Mouse (Mus musculus) large intestine, adult 2 months (tissue): ENCODE data around the gene 4922502D21Rik. TPM values are rescaled to one million over a fixed set of nuclear protein-coding genes. Genes with fewer than 3 reads are reported as not detected.
"Not testable (repeated sequence)": the region's sequence is repeated elsewhere in the genome, so short reads cannot be mapped to it uniquely, and the experiment has no call there.

Experiments
- DNase-seq: peaks from one replicate; pipeline ENCODE4 v3.0.0-alpha.2; 2012; ENCODE audit warnings: low read depth, low spot score
- WGBS: fragments of 180-500 bp; shearing (Covaris S2); methylation state at CpG from one replicate; pipeline ENCODE4 v1.1.7; 2018; 5-methylcytosine and 5-hydroxymethylcytosine counted together
- polyA plus RNA-seq: library from polyadenylated mRNA; depleted of rRNA; stranded (reverse); fragments of >200 nt; gene quantifications from 2 replicates; pipeline ENCODE4 v1.2.3, GENCODE M21; 2012; rRNA removed

The 4922502D21Rik gene
- not detected in 2 replicates for polyA plus RNA-seq

DNA sequence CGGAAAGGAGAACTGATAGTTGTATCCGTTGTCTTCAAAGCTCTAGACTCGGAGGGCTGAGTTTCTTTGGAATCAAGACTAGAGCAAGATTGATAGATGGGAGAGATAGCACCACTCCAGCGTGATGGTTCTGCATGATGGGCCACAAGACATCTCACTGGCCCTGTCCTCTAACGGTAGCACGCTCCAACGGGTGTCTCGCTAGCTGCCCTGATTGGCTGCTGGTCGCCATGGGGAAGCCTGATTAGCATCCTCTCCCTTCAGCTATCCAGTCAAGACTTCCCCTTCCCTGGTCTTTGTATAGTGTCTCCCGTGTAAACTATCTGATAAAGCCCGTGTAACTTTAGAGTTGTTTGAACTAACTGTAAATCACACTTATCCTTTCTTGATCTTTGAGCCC lies at the start of gene 4922502D21Rik:
TSS of gene 4922502D21Rik (minus strand) at position 187 of the 400 bp plus-strand sequence.
- 48% methylated on average over 11 of the region's 11 CpGs for WGBS
- DNase-seq = no peak

DNA sequence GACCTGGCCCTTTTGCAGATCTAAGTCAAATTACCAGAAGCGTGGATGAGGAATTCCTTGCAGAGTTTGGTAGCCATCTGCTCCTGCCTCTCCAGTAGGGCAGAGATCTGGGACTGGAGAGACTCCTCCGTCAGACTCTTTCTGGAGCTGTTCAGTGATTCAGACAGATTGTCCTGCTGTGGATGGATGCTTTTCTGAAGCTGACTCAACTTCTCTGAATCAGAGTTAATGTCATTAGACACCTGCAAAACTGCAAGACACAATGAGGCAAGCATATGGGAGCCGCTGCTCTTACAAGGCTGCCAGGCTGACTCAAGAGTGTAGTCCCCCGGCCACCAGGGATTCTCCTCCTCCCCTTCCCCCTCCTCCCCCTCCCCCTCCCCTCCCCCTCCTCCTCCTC lies 48.9 kb upstream of the 4922502D21Rik start:
- WGBS = 86% methylated on average over 4 of the region's 4 CpGs
- DNase-seq = no peak

- 30% methylated on average over 2 of the region's 2 CpGs for WGBS
- DNase-seq = peak; percentile 53
Measured at GRCm38 (mm10) chr6:129374937-129375471, 43.4 kb upstream of the 4922502D21Rik start.

DNA sequence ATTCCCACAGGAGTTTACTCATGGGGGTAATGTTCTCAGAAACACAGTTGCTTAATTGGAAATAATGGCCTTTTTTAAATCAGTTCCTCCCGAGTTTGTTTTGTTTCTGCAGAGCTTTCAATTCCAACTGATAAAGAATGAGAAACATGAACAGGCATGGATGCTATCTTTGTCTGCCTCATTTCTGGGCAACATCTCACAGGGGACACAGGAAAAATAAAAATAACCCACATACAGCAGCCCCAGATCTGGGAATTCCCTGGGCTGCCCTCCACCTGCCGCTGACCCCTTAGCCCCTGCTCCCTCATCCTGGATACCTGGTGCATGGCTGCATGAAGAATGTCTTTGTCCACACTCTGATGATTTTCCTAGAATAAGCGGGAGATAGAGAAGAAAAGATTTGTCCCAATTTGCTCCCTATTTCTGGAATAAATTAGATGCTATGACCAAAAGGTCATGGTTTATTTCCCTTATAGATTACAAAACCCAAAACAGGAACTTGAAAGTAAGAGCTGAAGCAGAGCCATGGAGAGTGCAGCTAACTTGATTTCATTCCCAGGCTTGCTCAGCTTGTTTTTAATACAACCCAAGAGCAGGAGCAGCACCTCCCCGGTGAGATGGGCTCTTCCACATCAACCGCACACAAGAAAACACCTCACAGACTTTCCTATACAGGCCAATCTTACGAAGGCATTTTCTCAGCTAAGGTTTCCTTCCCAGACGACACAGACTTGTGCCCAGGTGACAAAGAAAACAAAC lies 38.0 kb upstream of the 4922502D21Rik start:
- WGBS = 67% methylated on average over 7 of the region's 7 CpGs
- DNase-seq = no peak

- DNase-seq = peak; percentile 22
- WGBS = 8% methylated on average over 6 of the region's 6 CpGs
Measured at GRCm38 (mm10) chr6:129365959-129366359, 34.4 kb upstream of the 4922502D21Rik start.

DNA sequence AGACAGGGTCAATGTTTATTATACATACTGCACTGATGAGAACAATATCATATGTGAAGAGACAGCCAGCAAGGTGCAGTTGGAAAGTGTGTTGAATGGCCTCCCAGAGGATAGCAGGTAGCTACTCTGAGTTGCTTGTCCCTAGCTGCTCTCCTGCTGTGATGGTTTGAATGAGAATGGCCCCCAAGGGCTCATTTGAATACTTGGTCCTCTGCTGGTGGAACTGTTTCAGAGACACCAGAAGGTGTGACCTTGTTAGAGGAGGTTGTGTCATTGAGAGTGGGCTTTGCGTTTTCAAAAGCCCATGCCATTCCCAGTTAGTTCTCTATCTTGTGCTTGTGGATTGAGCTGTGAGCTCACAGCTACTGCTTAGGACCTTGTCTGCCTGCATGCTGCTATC lies 32.3 kb upstream of the 4922502D21Rik start:
- 45% methylated on average over 1 of the region's 1 CpGs for whole genome bisulfite sequencing
- DNase-seq = no peak

- 90% methylated on average over 2 of the region's 2 CpGs for WGBS
- no peak for DNase-seq
Measured at GRCm38 (mm10) chr6:129359515-129359914, 27.9 kb upstream of the 4922502D21Rik start.

GRCm38 (mm10) chr6:129356430-129356829 lies 24.8 kb upstream of the 4922502D21Rik start:
- DNase-seq = no peak

DNA sequence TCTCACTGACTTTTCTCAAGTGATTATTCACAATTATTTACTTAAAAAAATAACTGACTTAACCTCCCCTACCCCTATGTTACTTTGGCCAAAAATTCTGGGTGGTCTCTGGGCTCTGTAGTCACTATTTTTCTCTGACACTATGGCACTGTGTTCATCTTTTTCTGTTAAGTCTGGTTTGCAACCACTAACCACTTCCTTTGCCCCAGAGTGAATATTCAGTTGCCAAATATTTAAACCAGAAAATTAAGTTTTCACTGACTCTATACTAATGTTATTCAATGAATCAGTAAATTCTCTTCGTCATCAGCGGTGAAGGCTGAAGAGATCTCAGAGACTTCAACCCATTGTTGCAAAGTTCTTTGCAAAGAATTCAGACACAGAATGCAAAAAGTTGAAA lies 24.2 kb upstream of the 4922502D21Rik start:
- 95% methylated on average over 2 of the region's 2 CpGs for WGBS
- no peak for DNase-seq

GRCm38 (mm10) chr6:129351091-129351490 lies 19.5 kb upstream of the 4922502D21Rik start:
- 91% methylated on average over 3 of the region's 3 CpGs for WGBS
- no peak for DNase-seq

GRCm38 (mm10) chr6:129349524-129350352 lies 18.1 kb upstream of the 4922502D21Rik start:
- DNase-seq = no peak
- 34% methylated on average over 4 of the region's 4 CpGs for WGBS

GRCm38 (mm10) chr6:129344408-129344807 lies 12.8 kb upstream of the 4922502D21Rik start:
- no peak for DNase-seq
- 62% methylated on average over 3 of the region's 3 CpGs for WGBS

GRCm38 (mm10) chr6:129342391-129342790 lies 10.8 kb upstream of the 4922502D21Rik start, which contains the start of gene Clec12a:
TSS of gene Clec12a (plus strand) at chr6:129342691.
- WGBS = 77% methylated on average over 4 of the region's 4 CpGs
- DNase-seq = not testable (repeated sequence)

DNA sequence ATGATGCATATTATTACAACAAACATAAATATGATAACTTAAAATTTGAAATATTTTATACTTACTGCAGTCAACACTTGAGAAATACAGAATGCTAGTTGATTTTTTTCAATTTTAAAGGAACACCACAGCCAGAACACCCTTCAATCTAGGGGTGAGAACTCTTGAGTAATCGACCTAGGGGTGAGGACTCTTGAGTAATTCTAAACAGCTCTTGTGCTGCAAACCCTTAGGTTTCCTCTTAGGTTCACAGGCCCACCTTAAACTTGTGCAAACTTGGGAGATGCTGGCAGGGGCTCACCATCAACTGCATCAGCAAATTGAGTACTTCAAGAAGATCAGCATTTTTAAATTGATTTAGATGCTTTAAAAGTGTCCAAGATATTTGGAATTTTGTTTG lies 6.2 kb upstream of the 4922502D21Rik start:
- 57% methylated on average over 1 of the region's 1 CpGs for WGBS
- no peak for DNase-seq

DNA sequence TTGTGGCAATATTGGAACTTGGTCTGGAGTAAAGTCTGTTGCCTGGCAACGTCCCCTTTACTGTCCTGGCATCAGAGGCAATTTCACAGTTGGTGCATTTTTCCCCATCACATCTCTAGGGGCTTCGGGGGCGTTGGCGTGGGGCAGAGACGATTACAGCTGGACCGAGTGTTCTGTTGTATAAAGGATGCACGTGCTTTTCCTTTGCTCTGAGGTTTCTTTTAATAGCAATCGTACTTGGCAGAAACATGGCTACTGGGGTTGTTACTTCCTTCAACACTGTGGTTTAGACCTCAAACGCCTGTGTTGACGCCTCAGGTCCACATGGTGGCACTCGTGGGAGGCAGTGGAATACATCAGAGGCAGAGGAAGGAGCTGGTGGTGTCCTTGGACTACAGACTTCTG lies 2.1 kb upstream of the 4922502D21Rik start:
- 19% methylated on average over 11 of the region's 11 CpGs for WGBS
- peak; percentile 50 for DNase-seq

- WGBS = 22% methylated on average over 13 of the region's 13 CpGs
- no peak for DNase-seq
Measured at GRCm38 (mm10) chr6:129326568-129327150, 4.9 kb downstream of the 4922502D21Rik start.

GRCm38 (mm10) chr6:129326016-129326415 lies 5.6 kb downstream of the 4922502D21Rik start:
- WGBS = 74% methylated on average over 1 of the region's 1 CpGs
- DNase-seq = no peak

DNA sequence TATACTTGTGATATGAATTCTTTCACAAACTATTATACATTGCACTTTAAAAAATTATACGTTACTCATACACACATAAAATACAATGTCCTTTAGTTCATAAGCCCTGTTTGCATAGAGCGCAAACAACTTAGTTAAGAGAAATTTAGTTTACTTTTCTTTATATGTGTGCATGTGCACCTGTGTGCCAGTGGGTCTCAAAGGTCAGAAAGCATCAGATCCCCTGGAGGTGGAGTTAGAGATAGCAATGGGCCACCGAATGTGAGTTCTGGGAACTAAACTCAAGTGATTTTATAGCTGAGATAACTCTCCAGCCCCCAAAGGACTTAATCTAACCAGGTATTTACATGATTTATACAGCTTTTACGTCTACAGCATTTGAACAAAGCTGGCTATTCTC lies 12.3 kb downstream of the 4922502D21Rik start:
- DNase-seq = no peak
- 28% methylated on average over 4 of the region's 4 CpGs for WGBS

- DNase-seq = no peak
- WGBS = 62% methylated on average over 1 of the region's 1 CpGs
Measured at GRCm38 (mm10) chr6:129318395-129318794, 13.2 kb downstream of the 4922502D21Rik start.

DNA sequence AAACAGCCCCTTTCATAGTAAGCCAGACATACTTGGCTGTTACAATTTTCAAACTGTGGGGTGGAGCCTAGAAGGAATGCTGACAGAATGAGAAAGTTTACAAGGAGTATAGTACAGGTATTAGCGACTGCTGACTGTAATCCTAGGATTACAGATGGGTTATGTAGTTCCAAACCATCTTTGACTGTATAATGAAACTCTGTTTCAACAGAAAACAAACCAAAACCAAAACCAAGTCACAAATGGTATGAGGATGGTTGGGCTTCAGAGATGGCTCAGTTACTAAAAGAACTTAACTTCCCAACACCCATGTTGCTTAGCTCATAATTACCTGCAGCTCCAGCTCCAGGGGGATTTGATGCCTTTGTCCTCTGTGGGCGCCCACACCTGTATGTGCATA lies 15.1 kb downstream of the 4922502D21Rik start:
- no peak for DNase-seq
- WGBS = 77% methylated on average over 2 of the region's 2 CpGs
